9 mouse cellular contexts compared by ENCODE assay signal in the genomic region with DNA sequence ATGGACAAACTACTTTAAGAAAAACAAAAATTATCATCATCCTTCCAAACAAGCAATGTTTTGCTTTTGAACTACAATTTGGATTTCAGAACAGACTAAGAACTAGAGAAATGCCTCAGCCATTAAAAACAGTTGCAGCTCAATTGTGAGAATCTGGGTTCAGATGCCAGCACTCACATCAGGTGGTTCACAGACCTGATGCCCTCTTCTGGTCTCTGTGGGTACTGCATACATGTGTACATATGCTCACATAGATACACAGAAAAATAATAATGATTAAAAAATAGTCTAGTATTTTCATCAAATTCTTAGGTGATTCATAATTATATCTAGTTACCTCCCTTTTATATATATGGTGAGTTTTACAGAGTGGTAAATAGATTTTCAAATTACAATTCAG.
DNase-seq lines count a peak whose midpoint lies in the region; ATAC-seq and TF ChIP-seq lines count a peak whose summit lies in the region.
"Had no signal": no experiment of that assay in that cellular context is flagged by ENCODE, and none has a peak within 500 bp of the region (broad histone marks: within the 10 kb centered on the region; RNA-seq: fewer than 3 reads in every experiment).

No protein-coding gene starts in this region.

- H3K4me1 ChIP-seq in intestine, postnatal 0 days (replicated peaks; ENCODE audit: control insufficient read depth, insufficient read depth, low read length), result no peaks in the 10 kb centered on the region
- H3K4me1 ChIP-seq in intestine, embryonic 16.5 days (ENCODE audit: control insufficient read depth, insufficient read depth, low read length), result no peaks in the 10 kb centered on the region

- H3K4me3 ChIP-seq in intestine, postnatal 0 days (ENCODE audit: low read depth, low read length), result no peak overlapping the region
- no peak overlapping the region for H3K4me3 ChIP-seq in intestine, embryonic 16.5 days (ENCODE audit: low read length)

- intact Hi-C loops in left cerebral cortex, postnatal 25 days (cut with DNase I), result loop anchor here (2.0 to 10.0 kb wide), 6 partner anchors 192 to 512 kb away; no protein-coding TSS in a partner anchor

- peaks cover 11% of the 10 kb centered on the region; the same call in 1 of the 2 replicates for H3K36me3 ChIP-seq in intestine, postnatal 0 days (ENCODE audit: control insufficient read depth, insufficient read depth)
- 0 out of 2 replicates have a peak, but pooled peaks cover 3% of the 10 kb centered on the region for H3K36me3 ChIP-seq in intestine, embryonic 16.5 days (ENCODE audit: control insufficient read depth, insufficient read depth, low read length)

- no peak for ATAC-seq in intestine, postnatal 0 days
- no peak for ATAC-seq in intestine, embryonic 16.5 days

- H3K27me3 ChIP-seq in intestine, postnatal 0 days (replicated peaks; ENCODE audit: control insufficient read depth, insufficient read depth, low read length), result no peaks in the 10 kb centered on the region
- no peaks in the 10 kb centered on the region for H3K27me3 ChIP-seq in intestine, embryonic 16.5 days (replicated peaks; ENCODE audit: control insufficient read depth, insufficient read depth, low read length)

- peak; percentile 11 for DNase-seq in 416B (ENCODE audit: low read depth)
- peak; percentile 75 for DNase-seq in CD4-positive, CD25-positive, alpha-beta regulatory T cell, adult 2 months (ENCODE audit: low read depth, low spot score)
- peak; percentile 15 for DNase-seq in c-Kit-positive CD71-positive TER-119-negative erythroid progenitor cells, embryonic 14.5 days (ENCODE audit: low read depth)
- no peak for DNase-seq in right cerebral cortex, postnatal 25 days
- no peak for DNase-seq in left cerebral cortex, postnatal 25 days (ENCODE audit: low spot score in 2 of 2)
- DNase-seq: adrenal gland, adult 2 months; right cerebral cortex, postnatal 14 days had no signal

- H3K4me2 ChIP-seq in intestine, postnatal 0 days (replicated peaks; ENCODE audit: low read depth), result no peak overlapping the region
- H3K4me2 ChIP-seq in intestine, embryonic 16.5 days (ENCODE audit: low read depth, low read length), result no peak overlapping the region

- H3K27ac ChIP-seq in intestine, postnatal 0 days (ENCODE audit: low read depth, low read length), result no peak overlapping the region
- H3K27ac ChIP-seq in intestine, embryonic 16.5 days (ENCODE audit: low read length), result no peak overlapping the region

- peak; percentile 65 for TF ChIP-seq CTCF in intestine, postnatal 0 days (IDR thresholded peaks at IDR 0.05; ENCODE audit: low read depth)

- no peaks in the 10 kb centered on the region for H3K9me3 ChIP-seq in intestine, postnatal 0 days (ENCODE audit: control insufficient read depth)
- H3K9me3 ChIP-seq in intestine, embryonic 16.5 days (ENCODE audit: control insufficient read depth, low read length), result no peaks in the 10 kb centered on the region

- H3K9ac ChIP-seq in intestine, postnatal 0 days (ENCODE audit: low read depth, low read length), result no peak overlapping the region
- no peak overlapping the region for H3K9ac ChIP-seq in intestine, embryonic 16.5 days (ENCODE audit: low read depth, low read length)

Comparison
In these comparisons a context has a peak if more than half of its experiments do, and no peak if none do; other contexts are left out.
1. DNase-seq: peak in 416B (single experiment), CD4-positive, CD25-positive, alpha-beta regulatory T cell, adult 2 months (single experiment) and c-Kit-positive CD71-positive TER-119-negative erythroid progenitor cells, embryonic 14.5 days (single experiment); none in right cerebral cortex, postnatal 25 days (single experiment) and left cerebral cortex, postnatal 25 days (0 of 2).